Mouse (Mus musculus): ENCODE data around the gene Gm21981. TPM values are rescaled to one million over a fixed set of nuclear protein-coding genes. Genes with fewer than 3 reads are reported as not detected.

Gene Gm21981
- 0.98 and 1.1 TPM in 2 replicates for polyA plus RNA-seq (2021; fragmentation: Nextera tagmentation)
- long read RNA-seq, experiment 1, partial matches to known transcripts: 3 of 3 reads
- long read RNA-seq, experiment 1, other reads (novel, unspliced or antisense): 0 of 3 reads
- long read RNA-seq, experiment 2, partial matches to known transcripts: 7 of 7 reads
- long read RNA-seq, experiment 2, other reads (novel, unspliced or antisense): 0 of 7 reads

DNA sequence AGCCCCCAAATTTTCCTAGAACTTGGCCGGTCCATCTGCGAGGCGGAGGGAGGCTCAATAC, at the start of gene Gm21981:
Gene Gm21981 (minus strand): TSS at position 14 of the 61 bp plus-strand sequence.

DNA sequence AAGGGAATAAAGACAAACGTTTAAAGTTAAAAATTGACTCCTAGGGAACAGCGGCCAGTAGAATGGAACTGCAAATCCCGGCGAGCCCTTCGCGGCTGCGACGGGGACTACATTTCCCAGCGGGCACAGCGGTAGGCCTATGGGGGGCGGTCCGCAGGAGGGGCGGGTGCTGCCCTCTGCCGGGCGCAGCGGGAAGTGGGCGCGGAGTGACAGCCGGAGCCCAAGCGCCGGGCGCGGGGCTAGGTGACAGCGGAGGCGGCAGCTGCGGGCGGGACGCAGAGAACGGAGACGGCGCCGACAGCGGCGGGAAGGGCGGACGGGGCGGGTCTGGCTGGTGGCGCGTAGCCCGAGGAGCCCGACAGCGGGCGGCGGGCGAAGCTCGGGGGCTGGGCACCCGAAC, 42.6 kb upstream of the Gm21981 start, which contains the start of gene Tfeb:
Gene Tfeb (plus strand): TSS at position 175 of the 400 bp plus-strand sequence.

GRCm38 (mm10) chr17:47726566-47726965, 32.3 kb upstream of the Gm21981 start, which contains the start of gene Pgc:
Gene Pgc (plus strand): TSS chr17:47726842.

DNA sequence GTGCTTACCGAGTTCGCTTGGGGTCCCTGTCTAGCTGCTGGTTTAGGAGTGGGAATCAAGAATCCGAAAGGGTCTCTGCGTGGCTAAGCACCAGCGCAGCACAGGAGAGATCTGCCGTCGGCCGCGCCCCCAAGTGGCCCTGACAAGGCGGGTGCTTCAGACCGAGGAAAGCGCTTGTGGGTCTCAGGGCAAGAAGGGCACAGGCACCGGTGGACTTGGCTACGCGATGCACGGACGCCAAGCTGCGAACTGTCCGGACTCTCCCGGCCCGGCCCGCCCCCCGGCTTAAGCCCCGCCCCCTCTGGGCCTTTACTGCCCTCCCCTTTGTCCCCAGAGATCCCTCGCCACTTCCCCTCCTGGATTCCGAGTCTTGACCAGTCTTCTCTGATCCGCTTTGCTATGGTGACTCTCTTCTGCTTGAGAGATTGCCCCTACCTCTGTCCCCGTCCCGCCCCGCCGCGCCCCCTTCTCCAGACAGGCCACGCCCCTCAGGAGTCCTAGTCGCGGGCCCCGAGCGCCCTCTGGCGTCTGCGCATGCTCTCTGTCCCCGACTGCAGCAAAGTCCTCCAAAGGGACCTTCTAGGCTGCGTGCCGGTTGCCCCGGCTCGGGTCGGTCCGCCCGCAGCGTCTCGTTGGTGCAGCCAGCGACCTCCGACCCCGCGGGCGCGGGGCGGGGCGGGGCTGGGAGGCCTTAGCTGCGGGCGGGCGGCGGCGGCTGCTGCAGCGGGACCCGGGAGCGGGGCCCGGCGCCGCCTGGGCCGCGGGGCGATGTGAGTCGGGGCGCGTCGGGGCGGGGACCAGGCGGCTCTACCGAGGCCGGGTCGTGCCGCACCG, 465 bp upstream of the Gm21981 start, which contains the start of gene Prickle4:
Gene Prickle4 (minus strand): TSS at position 234 of the 834 bp plus-strand sequence.

GRCm38 (mm10) chr17:47688608-47689575, 5.4 kb downstream of the Gm21981 start, which contains the start of gene Frs3:
Gene Frs3 (plus strand): TSS chr17:47689030.

DNA sequence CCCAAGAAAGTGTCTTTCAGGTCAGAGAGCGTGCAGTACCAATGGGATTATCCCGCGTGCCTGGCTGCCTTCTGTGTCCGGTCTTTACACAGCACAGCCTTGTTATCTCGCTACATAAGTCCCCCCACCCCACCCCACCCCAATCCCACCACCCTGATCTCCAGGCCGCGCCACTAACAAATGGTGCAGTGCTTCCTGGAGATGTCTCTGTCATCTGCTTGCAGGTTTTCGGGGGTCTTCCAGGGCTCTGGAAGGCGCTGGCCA, 6.0 kb downstream of the Gm21981 start, which contains the start of gene Tomm6:
Gene Tomm6 (minus strand): TSS at position 43 of the 264 bp plus-strand sequence.

Other genes with a start within 250 kb of the Gm21981 start
- gene Taf8, start 192.2 kb downstream of the Gm21981 start, polyA plus RNA-seq (2021; fragmentation: Nextera tagmentation): 5.9 and 7.7 TPM in 2 replicates
- 24.1 and 36.0 TPM in 2 replicates for gene Ccnd3, start 189.4 kb downstream of the Gm21981 start, polyA plus RNA-seq (2021; fragmentation: Nextera tagmentation)
- 13.9 and 14.6 TPM in 2 replicates for gene Bysl, start 83.0 kb downstream of the Gm21981 start, polyA plus RNA-seq (2021; fragmentation: Nextera tagmentation)
- gene Med20, start 82.9 kb downstream of the Gm21981 start, polyA plus RNA-seq (2021; fragmentation: Nextera tagmentation): 17.6 and 21.6 TPM in 2 replicates
- 4.1 and 6.6 TPM in 2 replicates for gene Gm20517, start 82.9 kb downstream of the Gm21981 start, polyA plus RNA-seq (2021; fragmentation: Nextera tagmentation)
- 1.8 and 4.4 TPM in 2 replicates for gene Usp49, start 63.8 kb downstream of the Gm21981 start, polyA plus RNA-seq (2021; fragmentation: Nextera tagmentation)
- gene Tomm6, start 6.1 kb downstream of the Gm21981 start, polyA plus RNA-seq (2021; fragmentation: Nextera tagmentation): 307 and 361 TPM in 2 replicates
- gene Frs3, start 5.4 kb downstream of the Gm21981 start, polyA plus RNA-seq (2021; fragmentation: Nextera tagmentation): 10.7 and 17.9 TPM in 2 replicates
- gene Prickle4, start 281 bp upstream of the Gm21981 start, polyA plus RNA-seq (2021; fragmentation: Nextera tagmentation): 0.29 and 0.55 TPM in 2 replicates
- gene Pgc, start 32.4 kb upstream of the Gm21981 start, polyA plus RNA-seq (2021; fragmentation: Nextera tagmentation): not detected in 2 replicates
- gene Tfeb, start 42.6 kb upstream of the Gm21981 start, polyA plus RNA-seq (2021; fragmentation: Nextera tagmentation): 3.6 and 6.4 TPM in 2 replicates
- gene Mdfi, start 140.2 kb upstream of the Gm21981 start, polyA plus RNA-seq (2021; fragmentation: Nextera tagmentation): 0.09 TPM in 1 of 2 replicates, not detected in the other
- 16.7 and 62.5 TPM in 2 replicates for gene Foxp4, start 230.2 kb upstream of the Gm21981 start, polyA plus RNA-seq (2021; fragmentation: Nextera tagmentation)

Data from left cerebral cortex, adult 6 months (tissue).